Mouse (Mus musculus) c-Kit-positive CD71-positive TER-119-negative erythroid progenitor cells, embryonic 14.5 days (primary cell): ENCODE results near the gene Naa40.

Experiments
- DNase-seq: peaks from one replicate; pipeline ENCODE4 v3.0.0-alpha.2; 2013; ENCODE audit warnings: low read depth

Gene Naa40

DNA sequence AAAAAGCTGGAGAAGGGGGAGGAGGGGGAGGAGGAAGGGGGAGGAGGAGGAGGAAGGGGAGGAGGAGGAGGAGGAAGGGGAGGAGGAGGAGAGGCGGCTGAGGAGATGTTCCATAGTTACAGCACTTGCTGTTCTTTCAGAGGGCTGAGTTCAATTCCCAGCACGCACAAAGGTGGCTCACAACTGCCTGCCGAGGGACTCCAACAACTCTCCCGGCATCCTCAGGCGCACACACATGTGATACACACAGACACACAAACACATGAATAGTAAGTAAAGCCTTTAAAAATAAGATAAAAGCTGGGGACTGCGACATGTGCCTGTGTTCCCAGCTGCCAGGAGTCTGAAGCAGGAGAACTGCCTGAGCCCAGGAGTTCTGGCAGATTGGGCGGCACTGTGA lies 59.5 kb downstream of the Naa40 start:
- no peak for DNase-seq

DNA sequence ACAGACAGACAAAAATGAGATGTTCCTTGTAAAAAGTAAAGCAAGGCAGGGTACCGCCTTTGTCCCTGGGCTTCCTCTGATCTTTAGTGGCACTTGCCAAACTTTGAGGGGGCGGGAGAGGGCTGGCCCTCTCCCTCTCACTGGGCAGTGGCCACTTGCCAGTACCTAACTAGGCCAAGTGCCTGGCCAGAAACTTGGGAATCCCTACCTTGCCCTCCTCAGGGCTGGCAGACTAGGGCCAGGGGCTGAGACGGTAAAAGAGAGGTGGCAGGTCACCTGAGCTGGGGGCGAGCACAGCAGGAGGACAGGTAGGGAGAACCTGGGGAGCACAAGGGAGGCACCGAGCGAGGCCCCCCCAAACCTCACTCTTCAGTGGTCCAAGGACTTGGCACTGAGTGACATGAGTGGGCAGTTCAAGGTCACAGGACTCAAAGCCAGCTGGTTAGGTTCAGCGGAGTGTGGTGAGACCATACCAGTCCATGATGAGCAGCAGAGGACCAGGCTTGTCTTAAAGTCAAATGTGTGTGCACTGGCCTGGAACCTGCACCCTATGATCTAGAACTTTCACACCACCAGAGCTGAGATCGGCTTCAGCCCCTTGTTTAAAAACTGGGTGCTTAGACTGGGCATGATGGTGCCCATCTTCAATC lies 60.1 kb downstream of the Naa40 start:
- DNase-seq, result no peak

DNA sequence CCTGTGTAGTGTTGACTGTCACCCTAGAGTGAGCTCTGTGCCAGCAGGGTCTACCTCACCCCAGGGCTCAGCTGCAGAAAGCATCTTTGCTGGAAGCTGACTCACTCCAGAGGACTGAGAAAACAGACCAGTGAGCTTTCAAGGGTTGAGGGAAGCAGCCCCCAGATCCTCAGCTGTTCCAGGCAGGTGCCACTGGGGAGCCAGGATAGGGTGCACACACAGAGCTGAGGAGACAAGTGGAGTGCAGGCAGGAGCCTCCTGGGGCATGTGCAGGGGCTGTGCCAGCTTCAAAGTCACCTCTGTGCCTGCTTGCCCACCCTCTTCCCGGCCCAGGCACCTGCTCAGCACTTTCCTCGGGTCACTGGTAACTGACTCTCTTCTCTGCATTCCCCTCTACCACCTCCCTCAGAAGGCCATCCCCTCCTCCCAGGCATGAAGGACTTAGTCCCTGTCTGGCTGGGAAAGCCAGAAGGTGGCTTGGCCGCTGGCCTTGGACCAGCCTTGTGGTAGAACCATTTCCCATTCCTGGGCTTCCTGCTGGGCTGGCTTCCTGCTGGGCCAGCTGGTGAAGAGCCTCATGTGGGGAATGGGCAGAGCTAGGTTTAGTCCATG lies 62.0 kb downstream of the Naa40 start:
- no peak for DNase-seq

DNA sequence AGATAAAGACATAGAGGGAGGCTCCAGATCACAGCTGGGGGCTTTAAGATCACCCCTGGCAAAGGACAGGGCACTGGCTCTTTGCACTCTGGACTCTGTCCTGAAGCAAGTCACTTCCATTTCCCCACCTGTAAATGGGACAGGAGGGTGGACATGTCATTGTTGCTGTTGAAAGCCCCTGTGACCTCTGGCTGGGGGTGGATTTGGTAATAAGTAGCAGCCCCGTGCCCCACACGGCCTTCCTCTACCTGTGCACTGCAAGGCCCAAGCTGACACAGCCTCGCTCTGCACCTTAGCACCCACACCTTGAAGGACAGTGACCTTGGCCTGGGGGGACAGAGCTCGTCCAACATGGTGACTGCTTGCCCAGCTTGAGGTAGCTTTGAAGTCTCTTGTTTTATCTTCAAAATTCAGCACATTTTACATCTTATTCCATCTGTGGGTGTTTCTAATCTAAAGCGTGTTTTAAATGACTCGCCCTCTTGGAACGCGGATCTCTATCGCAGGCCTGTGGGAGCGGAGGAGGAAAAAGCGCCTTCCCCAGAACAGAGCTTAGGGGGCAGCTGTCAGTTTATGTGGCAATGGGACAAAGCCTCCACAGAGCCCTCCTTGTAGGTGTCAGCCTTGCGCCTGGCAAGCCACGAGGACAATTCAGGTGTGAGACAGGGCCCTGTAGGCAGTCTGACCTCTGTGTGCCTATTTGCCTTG lies 63.0 kb downstream of the Naa40 start:
- DNase-seq, result no peak

DNA sequence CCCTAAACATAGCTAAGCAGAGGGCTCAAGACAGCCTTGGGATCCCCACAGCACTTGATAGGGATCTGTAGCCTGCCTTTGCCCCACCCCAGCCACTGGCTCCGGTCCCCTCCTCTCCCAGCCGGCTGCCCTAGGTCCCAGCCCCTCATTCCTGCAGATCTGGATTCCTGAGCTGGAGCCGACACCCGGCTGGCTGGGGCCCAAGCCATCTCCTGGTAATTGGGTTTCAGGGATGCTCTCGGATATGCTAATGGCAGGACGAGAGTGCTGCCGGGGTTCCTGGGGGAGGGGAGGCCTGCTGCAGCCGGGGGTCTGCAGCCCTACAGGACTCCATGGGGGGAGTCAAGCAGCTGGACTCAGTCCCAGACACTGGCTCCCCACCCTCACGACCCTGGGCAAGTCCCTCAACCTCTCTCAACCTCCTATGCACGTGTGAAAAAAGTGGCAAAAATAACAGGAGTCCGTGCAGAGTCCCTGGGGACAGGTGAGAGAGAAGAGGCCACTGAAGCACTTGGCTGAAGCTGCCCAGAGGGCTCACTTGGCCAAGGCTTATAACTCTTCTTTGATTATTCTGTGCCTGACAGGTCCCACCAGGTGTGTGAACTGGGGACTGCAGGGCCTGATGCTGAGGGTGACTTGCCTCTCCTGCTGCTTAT lies 64.8 kb downstream of the Naa40 start:
- DNase-seq, result no peak
